Comparison of ENCODE assay signal across 9 mouse cellular contexts in the genomic region with DNA sequence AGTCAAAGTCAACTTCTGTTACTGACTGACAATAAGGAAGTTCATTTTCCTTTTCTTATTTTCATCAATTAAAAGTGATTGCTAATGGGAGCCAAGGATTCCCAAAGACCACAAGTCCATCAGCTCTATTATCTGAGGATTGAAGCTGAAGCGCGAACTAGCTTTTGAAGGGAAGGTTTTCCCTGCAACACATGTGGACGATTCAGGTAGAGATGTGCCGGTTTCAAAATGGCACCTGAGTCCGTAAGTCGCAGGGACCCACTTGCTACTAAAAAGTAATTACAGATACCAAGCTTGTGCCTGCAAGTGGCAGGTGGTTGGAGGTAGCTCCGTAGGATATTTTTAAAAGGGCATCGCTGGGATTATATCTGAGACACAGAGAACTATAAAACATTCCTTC. TPM values are rescaled to one million over a fixed set of nuclear protein-coding genes. Genes with fewer than 3 reads are reported as not detected.
A peak's percentile ranks its signal among the peaks of the same experiment; 100 is the strongest.
DNase-seq lines count a peak whose midpoint lies in the region; ATAC-seq and TF ChIP-seq lines count a peak whose summit lies in the region.
"Had no signal": no experiment of that assay in that cellular context is flagged by ENCODE, and none has a peak within 500 bp of the region (broad histone marks: within the 10 kb centered on the region; RNA-seq: fewer than 3 reads in every experiment).

No protein-coding gene starts in this region.

- no peak for ATAC-seq in megakaryocyte, adult 5-6 weeks (ENCODE audit: poor library complexity, severe bottlenecking)
- peak; percentile 29; the same call in 1 of the 2 replicates for ATAC-seq in intestine, postnatal 0 days
- peak; percentile 21; the same call in 1 of the 2 replicates for ATAC-seq in neural tube, embryonic 15.5 days (ENCODE audit: low FRiP score)

- peaks cover 5% of the 10 kb centered on the region for H3K27me3 ChIP-seq in megakaryocyte, embryonic 14.5 days (replicated peaks)
- no peaks in the 10 kb centered on the region for H3K27me3 ChIP-seq in intestine, postnatal 0 days (replicated peaks; ENCODE audit: control insufficient read depth, insufficient read depth, low read length)
- H3K27me3 ChIP-seq in neural tube, embryonic 15.5 days (replicated peaks), result no peaks in the 10 kb centered on the region

- DNase-seq in left cerebral cortex, adult 18-20 months (ENCODE audit: low spot score in 2 of 2), result no peak
- DNase-seq in adrenal gland, adult 8-10 months, result no peak
- DNase-seq in layer of hippocampus, postnatal 14 days (ENCODE audit: low spot score in 2 of 2), result no peak
- DNase-seq: cerebellum, adult 9-11 months had no signal

- WGBS in intestine, postnatal 0 days, result 48% methylated on average over 8 of the region's 8 CpGs
- 39% methylated on average over 8 of the region's 8 CpGs for WGBS in neural tube, embryonic 15.5 days

- H3K36me3 ChIP-seq in megakaryocyte, embryonic 14.5 days (replicated peaks; ENCODE audit: low read length), result peaks cover 16% of the 10 kb centered on the region
- H3K36me3 ChIP-seq in intestine, postnatal 0 days (ENCODE audit: control insufficient read depth, insufficient read depth), result no peaks in the 10 kb centered on the region
- H3K36me3 ChIP-seq in neural tube, embryonic 15.5 days, result no peaks in the 10 kb centered on the region

- H3K9ac ChIP-seq in intestine, postnatal 0 days (ENCODE audit: low read depth, low read length), result 0 out of 2 replicates have a peak overlapping the region, but pooled peaks have one; percentile 81
- H3K9ac ChIP-seq in neural tube, embryonic 15.5 days (replicated peaks), result peak overlapping the region; percentile 75; the same call in 1 of the 2 replicates

- peak overlapping the region; percentile 66 for H3K4me2 ChIP-seq in intestine, postnatal 0 days (replicated peaks; ENCODE audit: low read depth)
- peak overlapping the region; percentile 54 for H3K4me2 ChIP-seq in neural tube, embryonic 15.5 days

- TF ChIP-seq POLR2A in embryonic fibroblast, embryonic 13.5 days (IDR thresholded peaks at IDR 0.05; ENCODE audit: low read depth, low read length), result no peak

- TF ChIP-seq CTCF in embryonic fibroblast, embryonic 13.5 days (IDR thresholded peaks at IDR 0.05; ENCODE audit: borderline replicate concordance, insufficient read depth, low read length), result no peak
- TF ChIP-seq CTCF in intestine, postnatal 0 days (IDR thresholded peaks at IDR 0.05; ENCODE audit: low read depth), result no peak

- peak overlapping the region; percentile 2; the same call in 1 of the 2 replicates for H3K27ac ChIP-seq in embryonic fibroblast, embryonic 13.5 days (ENCODE audit: insufficient read depth, low read length)
- H3K27ac ChIP-seq in intestine, postnatal 0 days (ENCODE audit: low read depth, low read length), result peak overlapping the region; percentile 84
- peak overlapping the region; percentile 91 for H3K27ac ChIP-seq in neural tube, embryonic 15.5 days (replicated peaks)

- H3K9me3 ChIP-seq in megakaryocyte, embryonic 14.5 days, result no peaks in the 10 kb centered on the region
- H3K9me3 ChIP-seq in intestine, postnatal 0 days (ENCODE audit: control insufficient read depth), result no peaks in the 10 kb centered on the region
- no peaks in the 10 kb centered on the region for H3K9me3 ChIP-seq in neural tube, embryonic 15.5 days (replicated peaks)

- peak overlapping the region; percentile 94 for H3K4me3 ChIP-seq in megakaryocyte, embryonic 14.5 days (replicated peaks)
- H3K4me3 ChIP-seq in embryonic fibroblast, embryonic 13.5 days (ENCODE audit: insufficient read depth, low read length), result peak overlapping the region; percentile 97; the same call in 1 of the 2 replicates
- peak overlapping the region; percentile 65 for H3K4me3 ChIP-seq in intestine, postnatal 0 days (ENCODE audit: low read depth, low read length)
- peak overlapping the region; percentile 54 for H3K4me3 ChIP-seq in neural tube, embryonic 15.5 days (replicated peaks)

- H3K4me1 ChIP-seq in megakaryocyte, embryonic 14.5 days, result peaks cover 37% of the 10 kb centered on the region
- no peaks in the 10 kb centered on the region for H3K4me1 ChIP-seq in embryonic fibroblast, embryonic 13.5 days (ENCODE audit: control insufficient read depth, insufficient read depth, low read length)
- H3K4me1 ChIP-seq in intestine, postnatal 0 days (replicated peaks; ENCODE audit: control insufficient read depth, insufficient read depth, low read length), result no peaks in the 10 kb centered on the region
- peaks cover 13% of the 10 kb centered on the region; the same call in 1 of the 2 replicates for H3K4me1 ChIP-seq in neural tube, embryonic 15.5 days

RNA-seq across cellular contexts. Expression of gene Tmsb4x, which starts 0.7 kb away (rescaled TPM):
- 91.6 and 827 TPM in 2 replicates for polyA plus RNA-seq in megakaryocyte, embryonic 14.5 days (2012; ENCODE audit: insufficient read depth, low replicate concordance)
- total RNA-seq in megakaryocyte, adult 5-6 weeks (2015), result 11,237 and 11,623 TPM in 2 replicates
- total RNA-seq in megakaryocyte, adult 5-6 weeks (2017), result 5,986 and 6,405 TPM in 2 replicates
- 2,205 and 2,784 TPM in 2 replicates for polyA plus RNA-seq in embryonic fibroblast, embryonic 13.5 days (2011; ENCODE audit: insufficient read length, low read depth, missing spikeins)
- polyA plus RNA-seq in intestine, postnatal 0 days (2015; fragmentation: Nextera tagmentation; extraction: Ambion mirVana), result 4,093 and 4,486 TPM in 2 replicates
- polyA plus RNA-seq in neural tube, embryonic 15.5 days (2015; fragmentation: Nextera tagmentation; extraction: Ambion mirVana), result 4,491 and 5,117 TPM in 2 replicates
- 100 to 1,000 TPM; 959 to 978 TPM for total RNA-seq in left cerebral cortex, adult 18-20 months (2021)
- 100 to 1,000 TPM; 368 to 589 (median 495) TPM for total RNA-seq in adrenal gland, adult 8-10 months (2022)
- 1,000 to 10,000 TPM; 1,983 to 2,031 TPM for total RNA-seq in layer of hippocampus, postnatal 14 days (2021)

RNA-seq across cellular contexts. Expression of gene Tlr8, which starts 54.3 kb away (rescaled TPM):
- polyA plus RNA-seq in megakaryocyte, embryonic 14.5 days (2012; ENCODE audit: insufficient read depth, low replicate concordance), result 0.88 TPM in 1 of 2 replicates, not detected in the other
- total RNA-seq in megakaryocyte, adult 5-6 weeks (2015), result 120 and 131 TPM in 2 replicates
- 102 and 107 TPM in 2 replicates for total RNA-seq in megakaryocyte, adult 5-6 weeks (2017)
- polyA plus RNA-seq in embryonic fibroblast, embryonic 13.5 days (2011; ENCODE audit: insufficient read length, low read depth, missing spikeins), result not detected in 2 replicates
- polyA plus RNA-seq in intestine, postnatal 0 days (2015; fragmentation: Nextera tagmentation; extraction: Ambion mirVana), result 0.14 and 0.34 TPM in 2 replicates
- 0.08 TPM in 1 of 2 replicates, not detected in the other for polyA plus RNA-seq in neural tube, embryonic 15.5 days (2015; fragmentation: Nextera tagmentation; extraction: Ambion mirVana)
- under 1 TPM; 0.21 to 0.54 TPM for total RNA-seq in left cerebral cortex, adult 18-20 months (2021)
- 1 to 10 TPM in 3 of 4 experiments, under 1 TPM in 1; 0.91 to 5.1 (median 3.6) TPM for total RNA-seq in adrenal gland, adult 8-10 months (2022)
- total RNA-seq in layer of hippocampus, postnatal 14 days (2021), result under 1 TPM; 0.12 to 0.53 TPM

Comparison
In these comparisons a context has a peak if more than half of its experiments do, and no peak if none do; other contexts are left out.
1. H3K27ac ChIP-seq: peak in every context shown above with its lines; median percentile 91 in neural tube, embryonic 15.5 days; 84 in intestine, postnatal 0 days; 2 in embryonic fibroblast, embryonic 13.5 days.
2. RNA of gene Tlr8, which starts 54.3 kb away (total RNA-seq): 102 to 131 TPM in megakaryocyte, adult 5-6 weeks; 0.91 to 5.1 TPM in adrenal gland, adult 8-10 months, 0.21 to 0.54 TPM in left cerebral cortex, adult 18-20 months and 0.12 to 0.53 TPM in layer of hippocampus, postnatal 14 days; every median in the first group is over 10 times any median in the second.
3. Peak in every context shown above with its lines, with median percentiles within 50 percentile points of each other: H3K4me3 ChIP-seq.